In the genomic region with DNA sequence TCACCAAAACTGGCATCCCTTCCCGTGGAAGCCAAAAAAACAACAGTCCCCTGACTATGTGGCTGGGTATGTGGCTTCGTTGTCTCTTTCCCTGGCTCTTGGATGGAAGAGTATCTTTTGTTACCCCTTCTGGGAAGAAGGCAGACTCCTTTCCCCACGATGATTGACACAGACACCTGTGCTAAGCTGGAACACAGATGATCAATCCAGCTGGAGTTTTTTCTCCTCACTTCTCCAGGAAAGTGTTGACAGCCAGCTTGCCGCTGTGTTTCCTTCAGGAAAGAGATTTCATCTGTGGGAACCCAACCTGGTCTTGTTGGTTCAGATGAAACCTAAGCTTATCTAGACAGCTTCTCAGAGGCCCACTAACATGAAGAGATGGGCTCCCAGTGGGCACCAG, we compare ENCODE assay signal across 29 mouse cellular contexts. TPM values are rescaled to one million over a fixed set of nuclear protein-coding genes. Genes with fewer than 3 reads are reported as not detected.
"Had no signal": no experiment of that assay in that cellular context is flagged by ENCODE, and none has a peak within 500 bp of the region (broad histone marks: within the 10 kb centered on the region; RNA-seq: fewer than 3 reads in every experiment).

No protein-coding gene starts in this region.

- H3K36me3 ChIP-seq: embryonic facial prominence, embryonic 12.5 days; embryonic facial prominence, embryonic 13.5 days; embryonic facial prominence, embryonic 15.5 days; forebrain, embryonic 10.5 days; forebrain, embryonic 12.5 days; forebrain, embryonic 15.5 days had no signal

- DNase-seq: cerebellum, adult 2 months; cerebellum, adult 8-10 months; cerebellum, adult 9-10 months; cerebellum, adult 9-11 months; cerebellum, postnatal 10 days; cerebellum, postnatal 14 days; cerebellum, postnatal 25 days; cerebellum, postnatal 36 days; embryo, embryonic 11 days; forebrain, postnatal 0 days; gastrocnemius, adult 2 months; gastrocnemius, postnatal 10 days; gastrocnemius, postnatal 14 days; gastrocnemius, postnatal 25 days; gastrocnemius, postnatal 36 days; heart, adult 11 months; heart, adult 18-20 months; heart, adult 2 months had no signal

- ATAC-seq: forebrain, embryonic 13.5 days; forebrain, embryonic 14.5 days; forebrain, embryonic 15.5 days; forebrain, embryonic 16.5 days; forebrain, postnatal 0 days had no signal

- H3K9me3 ChIP-seq: embryonic facial prominence, embryonic 12.5 days; embryonic facial prominence, embryonic 13.5 days; embryonic facial prominence, embryonic 15.5 days; forebrain, embryonic 10.5 days; forebrain, embryonic 12.5 days; forebrain, embryonic 13.5 days; forebrain, embryonic 15.5 days had no signal

- H3K4me2 ChIP-seq: embryonic facial prominence, embryonic 12.5 days; embryonic facial prominence, embryonic 13.5 days; embryonic facial prominence, embryonic 15.5 days; forebrain, embryonic 12.5 days; forebrain, embryonic 13.5 days; forebrain, embryonic 15.5 days had no signal

- H3K27ac ChIP-seq: embryonic facial prominence, embryonic 12.5 days; embryonic facial prominence, embryonic 13.5 days; embryonic facial prominence, embryonic 15.5 days; forebrain, embryonic 10.5 days; forebrain, embryonic 12.5 days; forebrain, embryonic 13.5 days; forebrain, embryonic 15.5 days; gastrocnemius, adult 2 months; heart, adult 2 months had no signal

- H3K4me1 ChIP-seq: forebrain, embryonic 12.5 days; forebrain, embryonic 13.5 days had no signal

- H3K9ac ChIP-seq: embryonic facial prominence, embryonic 12.5 days; embryonic facial prominence, embryonic 13.5 days; embryonic facial prominence, embryonic 15.5 days; forebrain, embryonic 12.5 days; forebrain, embryonic 13.5 days; forebrain, embryonic 15.5 days; forebrain, postnatal 0 days had no signal

- H3K4me3 ChIP-seq: embryonic facial prominence, embryonic 12.5 days; embryonic facial prominence, embryonic 13.5 days; embryonic facial prominence, embryonic 15.5 days; erythroblast, embryonic 14.5 days; forebrain, embryonic 10.5 days; forebrain, embryonic 12.5 days; forebrain, embryonic 13.5 days; forebrain, embryonic 15.5 days; gastrocnemius, adult 2 months; heart, adult 2 months had no signal

- H3K27me3 ChIP-seq: embryonic facial prominence, embryonic 12.5 days; embryonic facial prominence, embryonic 13.5 days; embryonic facial prominence, embryonic 15.5 days; forebrain, embryonic 12.5 days; forebrain, embryonic 13.5 days; forebrain, embryonic 15.5 days had no signal

RNA-seq across cellular contexts. Expression of a gene that starts 40.5 kb away (rescaled TPM):
- total RNA-seq: granulocyte monocyte progenitor cell, adult 5-6 weeks had no signal
- polyA plus RNA-seq: erythroblast, embryonic 14.5 days had no signal
